Mouse (Mus musculus): ENCODE results near the gene Irak1. TPM values are rescaled to one million over a fixed set of nuclear protein-coding genes. Genes with fewer than 3 reads are reported as not detected.
A peak's percentile ranks its signal among the peaks of the same experiment; 100 is the strongest.

Gene Irak1
- polyA plus RNA-seq, 1 experiment from 2014 or later: 21.6 TPM

DNA sequence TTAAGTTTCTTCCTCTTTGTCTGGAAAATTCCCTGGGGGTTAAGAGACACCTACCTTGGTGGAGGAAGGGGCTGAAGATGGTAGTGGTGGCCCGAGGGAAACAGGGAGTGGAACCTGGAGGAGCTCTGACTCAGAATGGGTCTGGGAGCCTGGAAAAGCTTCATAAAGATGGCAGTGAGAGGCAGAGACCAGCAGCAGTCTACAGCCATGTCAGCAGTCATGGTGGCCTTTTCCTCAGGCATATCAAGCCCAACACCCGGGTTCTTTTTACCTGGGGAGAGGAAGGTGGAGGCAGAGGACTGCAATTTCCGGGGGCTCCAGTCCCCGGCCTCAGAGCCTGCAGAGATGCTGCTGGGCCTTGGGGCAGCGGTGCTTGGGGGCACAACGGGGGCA lies 927 bp downstream of the Irak1 start:
- H3K4me3 ChIP-seq (ENCODE audit: low read depth, low read length): peak overlapping the region; percentile 54
- no peaks in the 10 kb centered on the region for H3K9me3 ChIP-seq (ENCODE audit: control insufficient read depth)
- no peaks in the 10 kb centered on the region for H3K4me1 ChIP-seq (replicated peaks; ENCODE audit: control insufficient read depth, insufficient read depth, low read length)
- H3K27me3 ChIP-seq (replicated peaks; ENCODE audit: control insufficient read depth, insufficient read depth, low read length): no peaks in the 10 kb centered on the region
- peak overlapping the region; percentile 66 for H3K4me2 ChIP-seq (replicated peaks; ENCODE audit: low read depth)
- H3K36me3 ChIP-seq (ENCODE audit: control insufficient read depth, insufficient read depth): no peaks in the 10 kb centered on the region; the same call in 1 of the 2 replicates
- no peak overlapping the region for H3K27ac ChIP-seq (ENCODE audit: low read depth, low read length)
- H3K9ac ChIP-seq (ENCODE audit: low read depth, low read length): peak overlapping the region; percentile 88; the same call in 1 of the 2 replicates
- no peak for TF ChIP-seq CTCF (IDR thresholded peaks at IDR 0.05; ENCODE audit: low read depth)
- no peak for ATAC-seq
- 26% methylated on average over 5 of the region's 6 CpGs for WGBS

DNA sequence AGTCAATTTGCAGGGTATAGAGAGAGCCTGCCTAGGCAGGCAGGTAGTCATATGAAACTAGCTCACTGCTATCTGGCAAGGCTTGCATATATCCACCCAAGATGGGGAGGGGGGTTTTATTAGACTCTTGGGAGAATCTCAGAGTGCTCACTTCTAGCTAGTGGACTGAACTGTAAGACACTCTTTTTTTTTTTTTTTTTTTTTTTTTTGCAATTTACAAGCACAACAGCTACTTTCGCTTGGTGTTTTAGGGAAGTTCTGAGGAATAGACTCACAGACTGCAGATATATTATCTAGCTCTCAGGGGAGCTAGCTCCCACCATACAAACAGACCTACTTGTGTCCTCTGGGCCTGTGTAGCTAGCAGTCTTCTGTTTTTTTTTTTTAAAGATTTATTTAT lies 9.1 kb downstream of the Irak1 start:
- Histone ChIP-seq H3K27me3 (replicated peaks; ENCODE audit: control insufficient read depth, insufficient read depth, low read length) (no peaks in the 10 kb centered on the region), H3K4me2 (replicated peaks; ENCODE audit: low read depth) (no peak overlapping the region), H3K4me1 (replicated peaks; ENCODE audit: control insufficient read depth, insufficient read depth, low read length) (no peaks in the 10 kb centered on the region), H3K4me3 (ENCODE audit: low read depth, low read length) (no peak overlapping the region), H3K36me3 (ENCODE audit: control insufficient read depth, insufficient read depth) (no peaks in the 10 kb centered on the region; the same call in 1 of the 2 replicates), H3K9me3 (ENCODE audit: control insufficient read depth) (no peaks in the 10 kb centered on the region), H3K27ac (ENCODE audit: low read depth, low read length) (no peak overlapping the region), H3K9ac (ENCODE audit: low read depth, low read length) (no peak overlapping the region)
- no peak for TF ChIP-seq CTCF (IDR thresholded peaks at IDR 0.05; ENCODE audit: low read depth)
- no peak for ATAC-seq
- whole genome bisulfite sequencing: 83% methylated on average over 1 of the region's 1 CpGs

GRCm38 (mm10) chrX:74008063-74008462 lies 15.7 kb downstream of the Irak1 start:
- 56% methylated on average over 8 of the region's 8 CpGs for WGBS
- no peak overlapping the region for H3K4me2 ChIP-seq (replicated peaks; ENCODE audit: low read depth)
- no peaks in the 10 kb centered on the region for H3K9me3 ChIP-seq (ENCODE audit: control insufficient read depth)
- H3K27ac ChIP-seq (ENCODE audit: low read depth, low read length): no peak overlapping the region
- H3K4me3 ChIP-seq (ENCODE audit: low read depth, low read length): no peak overlapping the region
- ATAC-seq: no peak
- H3K36me3 ChIP-seq (ENCODE audit: control insufficient read depth, insufficient read depth): no peaks in the 10 kb centered on the region
- H3K27me3 ChIP-seq (replicated peaks; ENCODE audit: control insufficient read depth, insufficient read depth, low read length): no peaks in the 10 kb centered on the region
- H3K9ac ChIP-seq (ENCODE audit: low read depth, low read length): no peak overlapping the region
- H3K4me1 ChIP-seq (replicated peaks; ENCODE audit: control insufficient read depth, insufficient read depth, low read length): no peaks in the 10 kb centered on the region
- TF ChIP-seq CTCF (IDR thresholded peaks at IDR 0.05; ENCODE audit: low read depth): no peak

- no peak for TF ChIP-seq CTCF (IDR thresholded peaks at IDR 0.05; ENCODE audit: low read depth)
- Histone ChIP-seq H3K9me3 (ENCODE audit: control insufficient read depth) (no peaks in the 10 kb centered on the region), H3K4me2 (replicated peaks; ENCODE audit: low read depth) (no peak overlapping the region), H3K4me1 (replicated peaks; ENCODE audit: control insufficient read depth, insufficient read depth, low read length) (no peaks in the 10 kb centered on the region), H3K4me3 (ENCODE audit: low read depth, low read length) (no peak overlapping the region), H3K9ac (ENCODE audit: low read depth, low read length) (no peak overlapping the region), H3K27me3 (replicated peaks; ENCODE audit: control insufficient read depth, insufficient read depth, low read length) (no peaks in the 10 kb centered on the region), H3K36me3 (ENCODE audit: control insufficient read depth, insufficient read depth) (no peaks in the 10 kb centered on the region), H3K27ac (ENCODE audit: low read depth, low read length) (no peak overlapping the region)
- no peak for ATAC-seq
- 79% methylated on average over 21 of the region's 21 CpGs for WGBS
These were observed 17.3 kb downstream of the Irak1 start for GRCm38 (mm10) chrX:74006401-74006800.

DNA sequence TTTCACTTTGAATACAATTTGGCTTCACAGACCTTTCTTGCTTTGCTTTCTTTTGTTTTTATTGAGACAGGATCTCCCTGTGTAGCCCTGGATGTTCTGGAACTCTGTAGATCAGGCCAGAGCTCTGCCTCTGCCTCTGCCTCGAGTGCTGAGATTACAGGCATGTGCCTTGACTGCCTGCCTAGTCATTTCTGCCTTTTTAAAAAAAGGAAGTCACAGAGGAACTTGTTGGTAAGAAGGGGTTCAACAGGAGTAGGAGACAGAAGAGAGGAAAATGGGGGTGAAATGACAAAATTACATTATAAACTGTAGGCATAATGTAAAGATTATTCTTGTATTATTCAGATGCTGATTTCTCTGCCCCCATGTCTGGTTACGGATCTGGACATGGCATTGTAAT lies 20.1 kb downstream of the Irak1 start:
- H3K9me3 ChIP-seq (ENCODE audit: control insufficient read depth): no peaks in the 10 kb centered on the region
- no peaks in the 10 kb centered on the region for H3K27me3 ChIP-seq (replicated peaks; ENCODE audit: control insufficient read depth, insufficient read depth, low read length)
- H3K4me1 ChIP-seq (replicated peaks; ENCODE audit: control insufficient read depth, insufficient read depth, low read length): no peaks in the 10 kb centered on the region
- no peaks in the 10 kb centered on the region for H3K36me3 ChIP-seq (ENCODE audit: control insufficient read depth, insufficient read depth)
- H3K27ac ChIP-seq (ENCODE audit: low read depth, low read length): no peak overlapping the region
- 71% methylated on average over 2 of the region's 2 CpGs for WGBS
- no peak for TF ChIP-seq CTCF (IDR thresholded peaks at IDR 0.05; ENCODE audit: low read depth)
- H3K4me2 ChIP-seq (replicated peaks; ENCODE audit: low read depth): no peak overlapping the region
- no peak for ATAC-seq
- H3K4me3 ChIP-seq (ENCODE audit: low read depth, low read length): no peak overlapping the region
- no peak overlapping the region for H3K9ac ChIP-seq (ENCODE audit: low read depth, low read length)

- ATAC-seq: no peak
- H3K4me3 ChIP-seq (ENCODE audit: low read depth, low read length): no peak overlapping the region
- no peaks in the 10 kb centered on the region for H3K9me3 ChIP-seq (ENCODE audit: control insufficient read depth)
- no peak overlapping the region for H3K9ac ChIP-seq (ENCODE audit: low read depth, low read length)
- no peak overlapping the region for H3K27ac ChIP-seq (ENCODE audit: low read depth, low read length)
- no peak overlapping the region for H3K4me2 ChIP-seq (replicated peaks; ENCODE audit: low read depth)
- no peaks in the 10 kb centered on the region for H3K4me1 ChIP-seq (replicated peaks; ENCODE audit: control insufficient read depth, insufficient read depth, low read length)
- 75% methylated on average over 3 of the region's 3 CpGs for WGBS
- H3K27me3 ChIP-seq (replicated peaks; ENCODE audit: control insufficient read depth, insufficient read depth, low read length): no peaks in the 10 kb centered on the region
- no peaks in the 10 kb centered on the region for H3K36me3 ChIP-seq (ENCODE audit: control insufficient read depth, insufficient read depth)
- no peak for TF ChIP-seq CTCF (IDR thresholded peaks at IDR 0.05; ENCODE audit: low read depth)
These were observed 22.7 kb downstream of the Irak1 start for GRCm38 (mm10) chrX:74001024-74001423.
